Mouse (Mus musculus): ENCODE data around the gene Cacna1d.

DNA sequence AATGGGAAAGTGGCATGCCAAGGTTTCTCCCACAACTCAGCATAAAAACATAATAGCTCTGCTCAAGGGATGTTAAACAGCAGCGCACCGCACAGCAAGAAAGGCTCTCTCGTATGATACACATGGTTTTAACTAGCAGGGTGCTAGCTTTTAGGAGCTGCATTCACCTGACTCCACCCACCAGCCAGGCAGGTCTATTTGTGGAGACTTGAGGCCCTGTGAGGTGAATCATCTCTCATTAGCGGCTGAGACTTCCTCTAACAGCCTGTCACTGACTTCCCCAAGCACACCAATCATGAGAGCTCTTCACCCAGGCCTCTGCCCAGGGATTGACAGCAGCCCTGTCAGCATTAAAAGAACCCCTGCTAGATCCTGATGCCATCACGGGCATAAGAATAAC is 295.0 kb downstream of the Cacna1d start:
- TF ChIP-seq MAFK (IDR thresholded peaks at IDR 0.05; ENCODE audit: borderline replicate concordance, low read depth, low read length) (no peak), USF1 (IDR thresholded peaks at IDR 0.05; ENCODE audit: low read depth, low read length) (no peak), POLR2AphosphoS5 (IDR thresholded peaks at IDR 0.05; ENCODE audit: borderline replicate concordance, low read depth, low read length) (no peak), CTCF (IDR thresholded peaks at IDR 0.05 in 2 of 3, conservative IDR thresholded peaks at IDR 0.05 in 1 of 3; ENCODE audit: control insufficient read depth in 1 of 3, insufficient read depth in 1 of 3, low read depth in 2 of 3, low read length in 3 of 3, poor library complexity in 1 of 3, severe bottlenecking in 1 of 3) (no peak), MXI1 (IDR thresholded peaks at IDR 0.05; ENCODE audit: low read depth, low read length) (no peak), POLR2A (IDR thresholded peaks at IDR 0.05; ENCODE audit: control insufficient read depth in 1 of 2, insufficient read depth in 1 of 2, low read depth in 1 of 2, low read length in 2 of 2, poor library complexity in 1 of 2) (no peak), RCOR1 (IDR thresholded peaks at IDR 0.05; ENCODE audit: low read depth, low read length) (no peak), GATA1 (IDR thresholded peaks at IDR 0.05; ENCODE audit: low read depth, low read length) (no peak)

Measured in MEL (cell line).